Mouse (Mus musculus) small intestine, adult 2 months (tissue): ENCODE results near the gene Hhat.

Source experiments
- CTCF ChIP-seq: fragments of 200-500 bp; IDR thresholded peaks from 2 replicates; pipeline ENCODE4 v1.5.1; 2012; ENCODE audit warnings: low read depth, mild to moderate bottlenecking, control low read depth, inconsistent platforms, low read length, moderate library complexity, mixed read lengths; ENCODE audit not compliant: insufficient replicate concordance, insufficient read length; ENCODE audit errors: extremely low read depth
- POLR2A ChIP-seq: fragments of 200-500 bp; IDR thresholded peaks from 2 replicates; pipeline ENCODE4 v1.6.1; 2012; ENCODE audit warnings: low read depth, mild to moderate bottlenecking, control low read depth, inconsistent platforms, low read length, moderate library complexity

GRCm38 (mm10) chr1:192799165-192799991 is 28.4 kb upstream of the Hhat start:
- no peak for TF ChIP-seq POLR2A
- TF ChIP-seq CTCF: no peak
